Mouse (Mus musculus) olfactory bulb, adult 2 months (tissue): Measurements from ENCODE around the gene Serpinb1c.

Experiments
- CTCF ChIP-seq: fragments of 200-500 bp; IDR thresholded peaks from 2 replicates; pipeline ENCODE4 v1.5.1; 2012; ENCODE audit warnings: low read depth, mild to moderate bottlenecking, low read length, moderate library complexity; ENCODE audit not compliant: insufficient read depth
- POLR2A ChIP-seq: fragments of 200-500 bp; IDR thresholded peaks from 2 replicates; pipeline ENCODE4 v1.6.1; 2012; ENCODE audit warnings: mild to moderate bottlenecking, low read depth, low read length, moderate library complexity; ENCODE audit not compliant: insufficient read depth

GRCm38 (mm10) chr13:32850156-32850555, 47.9 kb downstream of the Serpinb1c start:
- TF ChIP-seq CTCF (no peak), POLR2A (no peak)
